Mouse (Mus musculus): ENCODE results near the gene Mcrip2. TPM values are rescaled to one million over a fixed set of nuclear protein-coding genes. Genes with fewer than 3 reads are reported as not detected.

Mcrip2 gene
- polyA plus RNA-seq, 1 experiment, result 6.8 TPM

DNA sequence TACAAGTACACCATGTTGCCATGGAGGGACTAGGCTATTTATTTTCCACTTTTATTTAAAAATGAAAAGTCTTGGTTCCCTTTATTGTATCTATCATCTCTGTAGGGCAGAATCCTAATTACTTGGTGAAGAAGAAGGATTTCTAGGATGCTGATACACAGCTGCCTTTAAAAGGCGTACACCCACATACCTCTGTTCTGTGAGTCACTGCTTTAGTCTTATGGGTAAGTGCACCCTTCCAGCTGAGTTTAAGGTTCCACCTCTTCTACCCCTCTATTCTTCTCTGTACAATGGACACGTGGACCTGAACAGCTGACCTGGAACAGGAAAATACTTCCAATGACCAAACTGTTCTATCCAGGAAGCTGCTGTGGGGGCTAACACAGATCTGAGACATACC is 39.1 kb upstream of the Mcrip2 start:
- Histone ChIP-seq H3K4me1 (ENCODE audit: control insufficient read depth, insufficient read depth, low read length) (no peaks in the 10 kb centered on the region; the same call in 1 of the 2 replicates), H3K27ac (ENCODE audit: control insufficient read depth, insufficient read depth, low read depth, low read length, poor library complexity) (no peak overlapping the region), H3K4me3 (replicated peaks; ENCODE audit: control insufficient read depth, low read depth, low read length) (no peak overlapping the region)
- TF ChIP-seq CTCF (IDR thresholded peaks at IDR 0.05; ENCODE audit: control insufficient read depth, insufficient read depth, low read length), result no peak
- TF ChIP-seq POLR2A (IDR thresholded peaks at IDR 0.05; ENCODE audit: borderline replicate concordance, control insufficient read depth, low read depth, low read length), result no peak
- 82% methylated on average over 2 of the region's 2 CpGs for WGBS

GRCm38 (mm10) chr17:25903061-25903460 is 34.5 kb upstream of the Mcrip2 start:
- Histone ChIP-seq H3K27ac (ENCODE audit: control insufficient read depth, insufficient read depth, low read depth, low read length, poor library complexity) (no peak overlapping the region), H3K4me1 (ENCODE audit: control insufficient read depth, insufficient read depth, low read length) (no peaks in the 10 kb centered on the region; the same call in 1 of the 2 replicates), H3K4me3 (replicated peaks; ENCODE audit: control insufficient read depth, low read depth, low read length) (no peak overlapping the region)
- TF ChIP-seq CTCF (IDR thresholded peaks at IDR 0.05; ENCODE audit: control insufficient read depth, insufficient read depth, low read length) (no peak), POLR2A (IDR thresholded peaks at IDR 0.05; ENCODE audit: borderline replicate concordance, control insufficient read depth, low read depth, low read length) (no peak)
- WGBS, result 14% methylated on average over 3 of the region's 3 CpGs

DNA sequence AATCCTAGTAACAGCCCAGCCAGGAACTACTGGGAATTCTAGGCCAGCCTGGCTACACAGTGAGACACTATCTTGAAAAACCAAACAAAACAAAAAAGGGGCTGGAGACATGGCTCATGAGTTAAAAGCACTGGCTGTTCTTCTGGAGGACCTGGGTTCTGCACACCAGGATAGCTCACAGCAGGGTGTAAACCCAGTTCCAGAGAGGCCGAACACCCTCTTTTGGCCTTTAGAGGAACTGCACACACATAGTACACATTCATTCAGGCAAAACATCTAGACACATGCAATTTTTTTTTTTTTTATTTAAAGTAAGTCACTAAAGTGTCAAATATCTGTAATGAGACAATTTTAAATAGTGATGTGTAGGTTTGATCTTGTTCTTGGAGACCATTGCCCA is 31.6 kb upstream of the Mcrip2 start:
- TF ChIP-seq CTCF (IDR thresholded peaks at IDR 0.05; ENCODE audit: control insufficient read depth, insufficient read depth, low read length), result no peak
- TF ChIP-seq POLR2A (IDR thresholded peaks at IDR 0.05; ENCODE audit: borderline replicate concordance, control insufficient read depth, low read depth, low read length), result no peak
- WGBS, result 89% methylated on average over 1 of the region's 1 CpGs
- Histone ChIP-seq H3K4me3 (replicated peaks; ENCODE audit: control insufficient read depth, low read depth, low read length) (no peak overlapping the region), H3K27ac (ENCODE audit: control insufficient read depth, insufficient read depth, low read depth, low read length, poor library complexity) (no peak overlapping the region), H3K4me1 (ENCODE audit: control insufficient read depth, insufficient read depth, low read length) (no peaks in the 10 kb centered on the region; the same call in 1 of the 2 replicates)

- Histone ChIP-seq H3K4me3 (replicated peaks; ENCODE audit: control insufficient read depth, low read depth, low read length) (no peak overlapping the region), H3K4me1 (ENCODE audit: control insufficient read depth, insufficient read depth, low read length) (no peaks in the 10 kb centered on the region), H3K27ac (ENCODE audit: control insufficient read depth, insufficient read depth, low read depth, low read length, poor library complexity) (no peak overlapping the region)
- WGBS, result 85% methylated on average over 12 of the region's 12 CpGs
- no peak for TF ChIP-seq POLR2A (IDR thresholded peaks at IDR 0.05; ENCODE audit: borderline replicate concordance, control insufficient read depth, low read depth, low read length)
- no peak for TF ChIP-seq CTCF (IDR thresholded peaks at IDR 0.05; ENCODE audit: control insufficient read depth, insufficient read depth, low read length)
Measured at GRCm38 (mm10) chr17:25895891-25896290, 27.3 kb upstream of the Mcrip2 start.

GRCm38 (mm10) chr17:25895415-25895814 is 26.9 kb upstream of the Mcrip2 start:
- Histone ChIP-seq H3K27ac (ENCODE audit: control insufficient read depth, insufficient read depth, low read depth, low read length, poor library complexity) (no peak overlapping the region), H3K4me1 (ENCODE audit: control insufficient read depth, insufficient read depth, low read length) (no peaks in the 10 kb centered on the region), H3K4me3 (replicated peaks; ENCODE audit: control insufficient read depth, low read depth, low read length) (no peak overlapping the region)
- TF ChIP-seq POLR2A (IDR thresholded peaks at IDR 0.05; ENCODE audit: borderline replicate concordance, control insufficient read depth, low read depth, low read length) (no peak), CTCF (IDR thresholded peaks at IDR 0.05; ENCODE audit: control insufficient read depth, insufficient read depth, low read length) (no peak)
- 36% methylated on average over 2 of the region's 2 CpGs for WGBS

DNA sequence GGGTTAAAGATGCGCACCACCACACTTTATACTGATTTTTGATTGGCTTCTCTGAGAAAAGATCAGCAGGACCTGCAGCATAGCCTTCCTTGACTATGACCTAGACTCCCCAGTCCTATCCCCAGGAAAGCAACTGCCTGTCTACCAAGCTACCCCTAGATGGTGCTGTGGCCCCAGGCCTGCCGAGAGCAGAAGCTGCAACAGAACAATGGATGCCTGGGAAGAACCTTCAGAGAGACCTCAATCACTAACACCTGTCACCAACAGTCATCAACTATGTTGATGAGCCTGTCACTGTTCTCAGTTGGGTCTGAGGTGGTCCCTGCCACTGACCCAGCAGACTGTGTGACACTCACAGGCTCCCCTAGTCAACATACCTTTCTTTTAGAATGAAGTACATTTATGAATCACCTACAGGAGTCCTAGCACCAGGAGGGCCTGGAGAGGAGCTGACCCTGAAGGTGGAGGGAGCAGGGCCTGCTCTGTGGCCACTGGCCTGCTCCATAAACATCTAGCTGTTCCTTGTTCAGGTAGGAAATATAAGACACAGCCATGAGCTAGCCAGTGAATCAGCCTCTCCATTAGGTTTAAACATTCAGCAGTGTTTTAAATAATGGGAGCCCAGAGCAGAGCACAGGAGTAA is 25.5 kb upstream of the Mcrip2 start:
- no peak overlapping the region for H3K4me3 ChIP-seq (replicated peaks; ENCODE audit: control insufficient read depth, low read depth, low read length)
- TF ChIP-seq CTCF (IDR thresholded peaks at IDR 0.05; ENCODE audit: control insufficient read depth, insufficient read depth, low read length) (peak; percentile 99), POLR2A (IDR thresholded peaks at IDR 0.05; ENCODE audit: borderline replicate concordance, control insufficient read depth, low read depth, low read length) (no peak)
- no peak overlapping the region for H3K27ac ChIP-seq (ENCODE audit: control insufficient read depth, insufficient read depth, low read depth, low read length, poor library complexity)
- WGBS, result 33% methylated on average over 2 of the region's 2 CpGs
- H3K4me1 ChIP-seq (ENCODE audit: control insufficient read depth, insufficient read depth, low read length), result no peaks in the 10 kb centered on the region

DNA sequence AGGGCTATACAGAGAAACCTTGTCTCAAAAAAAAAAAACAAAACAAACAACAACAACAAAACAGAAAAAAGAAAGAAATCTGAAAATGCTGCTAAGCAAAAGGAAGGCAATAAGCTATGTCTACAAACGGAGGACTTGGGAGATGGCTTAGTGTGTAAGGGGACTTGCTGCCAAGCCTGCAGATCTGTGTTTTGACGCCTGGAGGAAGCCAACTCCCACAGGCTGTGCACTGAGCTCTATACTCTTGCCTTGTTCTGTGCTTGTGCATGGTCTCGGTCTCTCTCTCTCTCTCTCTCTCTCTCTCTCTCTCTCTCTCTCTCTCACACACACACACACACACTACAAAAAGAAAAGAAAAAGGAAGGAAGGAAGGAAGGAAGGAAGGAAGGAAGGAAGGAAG is 20.3 kb upstream of the Mcrip2 start:
- TF ChIP-seq CTCF (IDR thresholded peaks at IDR 0.05; ENCODE audit: control insufficient read depth, insufficient read depth, low read length) (no peak), POLR2A (IDR thresholded peaks at IDR 0.05; ENCODE audit: borderline replicate concordance, control insufficient read depth, low read depth, low read length) (no peak)
- Histone ChIP-seq H3K27ac (ENCODE audit: control insufficient read depth, insufficient read depth, low read depth, low read length, poor library complexity) (no peak overlapping the region), H3K4me3 (replicated peaks; ENCODE audit: control insufficient read depth, low read depth, low read length) (no peak overlapping the region), H3K4me1 (ENCODE audit: control insufficient read depth, insufficient read depth, low read length) (no peaks in the 10 kb centered on the region)
- WGBS, result 86% methylated on average over 3 of the region's 3 CpGs

- TF ChIP-seq POLR2A (IDR thresholded peaks at IDR 0.05; ENCODE audit: borderline replicate concordance, control insufficient read depth, low read depth, low read length) (no peak), CTCF (IDR thresholded peaks at IDR 0.05; ENCODE audit: control insufficient read depth, insufficient read depth, low read length) (no peak)
- WGBS, result 86% methylated on average over 10 of the region's 10 CpGs
- Histone ChIP-seq H3K27ac (ENCODE audit: control insufficient read depth, insufficient read depth, low read depth, low read length, poor library complexity) (no peak overlapping the region), H3K4me3 (replicated peaks; ENCODE audit: control insufficient read depth, low read depth, low read length) (no peak overlapping the region), H3K4me1 (ENCODE audit: control insufficient read depth, insufficient read depth, low read length) (no peaks in the 10 kb centered on the region)
Measured at GRCm38 (mm10) chr17:25887467-25887866, 18.9 kb upstream of the Mcrip2 start.

- no peak overlapping the region for H3K27ac ChIP-seq (ENCODE audit: control insufficient read depth, insufficient read depth, low read depth, low read length, poor library complexity)
- no peaks in the 10 kb centered on the region for H3K4me1 ChIP-seq (ENCODE audit: control insufficient read depth, insufficient read depth, low read length)
- TF ChIP-seq CTCF (IDR thresholded peaks at IDR 0.05; ENCODE audit: control insufficient read depth, insufficient read depth, low read length) (no peak), POLR2A (IDR thresholded peaks at IDR 0.05; ENCODE audit: borderline replicate concordance, control insufficient read depth, low read depth, low read length) (no peak)
- no peak overlapping the region for H3K4me3 ChIP-seq (replicated peaks; ENCODE audit: control insufficient read depth, low read depth, low read length)
Measured at GRCm38 (mm10) chr17:25886806-25887205, 18.2 kb upstream of the Mcrip2 start.
